Mouse (Mus musculus) 3T3-L1 (cell line): ENCODE results near the gene Gp9.

Experiments
- DNase-seq: peaks from one replicate; pipeline ENCODE4 v3.0.0-alpha.2; 2015; ENCODE audit warnings: low read depth, low spot score

Gene Gp9

GRCm38 (mm10) chr6:87777842-87778241, at the start of gene Gp9:
Gp9 (plus strand) TSS chr6:87778072.
- no peak for DNase-seq

GRCm38 (mm10) chr6:87728102-87728501, 49.8 kb upstream of the Gp9 start:
- no peak for DNase-seq

GRCm38 (mm10) chr6:87730141-87730540, 47.7 kb upstream of the Gp9 start:
- no peak for DNase-seq

GRCm38 (mm10) chr6:87730591-87731462, 47.0 kb upstream of the Gp9 start, which contains the start of gene Efcc1:
Efcc1 (plus strand) TSS chr6:87730869.
- no peak for DNase-seq

DNA sequence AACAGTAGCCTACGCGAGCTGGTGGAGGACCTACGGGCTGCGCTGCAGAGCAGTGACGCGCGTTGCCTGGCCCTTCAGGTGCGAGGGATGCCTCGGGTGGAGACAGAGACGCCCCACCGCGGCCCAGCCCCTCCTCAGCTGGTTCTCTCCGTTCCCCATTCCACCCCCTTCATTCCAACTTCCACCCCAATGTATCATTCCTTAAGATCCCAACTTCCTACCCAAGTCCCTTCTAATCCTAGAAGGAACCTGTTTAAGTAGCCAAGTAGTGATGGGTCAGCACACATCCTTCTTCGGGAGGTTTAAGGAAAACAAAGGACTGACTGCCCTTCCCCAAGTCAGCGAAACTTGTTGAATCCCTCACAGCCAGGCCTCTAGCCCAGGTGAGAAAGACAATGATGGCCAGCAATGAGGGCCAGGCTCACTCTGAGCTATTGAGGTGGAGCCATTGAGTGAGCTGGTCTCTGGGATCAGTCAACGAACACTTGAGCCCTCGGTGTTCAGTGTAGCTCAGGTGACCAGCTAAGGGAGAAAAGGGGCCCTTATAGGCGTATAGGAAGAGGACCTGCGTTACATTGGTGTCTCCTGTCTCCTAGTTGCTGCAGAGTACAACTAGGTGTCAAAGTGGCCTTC, 46.3 kb upstream of the Gp9 start:
- DNase-seq = no peak

GRCm38 (mm10) chr6:87732151-87733011, 45.5 kb upstream of the Gp9 start:
- no peak for DNase-seq

DNA sequence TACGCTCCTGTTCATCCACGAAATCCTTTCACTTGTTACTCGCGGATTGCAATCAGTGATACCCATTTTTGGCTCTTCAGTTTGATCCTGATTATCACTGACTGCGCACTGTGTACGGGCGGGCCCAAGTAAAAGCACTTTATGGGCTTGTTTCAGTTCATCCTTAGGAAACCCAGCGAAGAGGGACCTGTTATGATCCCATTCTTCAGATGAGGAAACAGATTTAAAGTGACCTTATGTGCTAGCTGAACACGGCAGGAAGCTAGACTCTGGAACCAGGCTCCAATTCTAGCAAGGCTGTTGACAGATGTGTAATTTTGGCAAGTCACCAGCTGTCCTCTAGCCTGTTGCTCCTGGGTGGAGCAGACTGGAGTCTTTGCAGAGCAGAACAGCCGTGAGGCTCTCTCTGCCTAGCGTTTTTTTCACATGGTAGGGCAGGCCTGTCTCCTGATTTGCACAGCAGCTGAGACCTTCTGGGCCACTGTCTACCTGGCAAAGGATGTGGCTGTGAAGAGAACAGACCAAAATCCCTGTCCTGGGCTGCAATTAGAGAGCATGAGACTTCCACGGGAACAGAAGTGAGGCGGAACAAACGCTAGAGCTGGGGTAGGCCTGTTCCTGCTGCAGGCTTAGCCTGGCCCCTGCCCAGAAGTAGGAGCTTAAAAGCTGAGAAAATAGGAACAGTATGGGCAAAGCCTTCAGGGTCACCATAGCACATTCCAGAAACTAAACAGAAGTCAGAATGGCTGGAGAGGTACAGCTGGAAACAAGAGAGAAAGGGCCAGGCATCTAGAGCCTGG, 44.5 kb upstream of the Gp9 start:
- DNase-seq = peak; percentile 93

DNA sequence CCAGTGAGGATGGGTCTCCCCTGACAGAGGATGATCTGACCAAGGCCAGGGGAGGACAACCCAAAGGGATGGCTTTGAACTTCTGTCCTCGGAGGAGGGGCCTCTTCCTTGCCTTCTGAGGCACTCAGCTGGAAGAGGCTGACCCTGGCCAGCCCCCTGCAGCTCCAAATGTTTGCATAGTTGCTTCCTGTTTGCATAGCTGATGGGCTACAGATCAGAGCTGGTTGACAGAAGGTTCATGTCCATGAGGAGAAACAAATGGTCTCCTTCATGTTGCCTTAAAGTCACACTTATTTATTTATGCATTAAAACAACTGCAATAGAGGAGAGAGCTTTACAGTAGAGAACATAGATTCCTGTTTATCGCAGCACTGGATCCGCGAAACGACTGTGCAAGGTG, 43.7 kb upstream of the Gp9 start:
- no peak for DNase-seq

DNA sequence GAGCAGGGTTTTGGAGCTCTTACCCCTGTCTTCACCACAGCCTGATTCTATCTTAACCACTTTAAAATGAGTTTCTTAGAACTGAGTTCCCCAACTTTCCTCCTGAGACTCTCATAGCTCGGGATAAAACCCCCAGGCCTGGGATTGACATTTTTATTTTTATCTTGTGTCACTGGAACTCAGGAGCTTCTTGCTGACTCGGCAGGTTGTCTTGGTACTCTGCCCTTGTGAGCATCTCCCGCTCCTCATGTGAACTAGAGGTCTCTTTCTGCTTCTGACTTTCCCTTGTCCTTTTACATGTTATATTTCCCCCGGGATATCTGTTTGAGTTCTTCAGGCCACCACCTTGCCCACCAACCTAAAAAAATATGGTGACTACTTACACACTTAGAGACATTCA, 40.9 kb upstream of the Gp9 start:
- DNase-seq = no peak

DNA sequence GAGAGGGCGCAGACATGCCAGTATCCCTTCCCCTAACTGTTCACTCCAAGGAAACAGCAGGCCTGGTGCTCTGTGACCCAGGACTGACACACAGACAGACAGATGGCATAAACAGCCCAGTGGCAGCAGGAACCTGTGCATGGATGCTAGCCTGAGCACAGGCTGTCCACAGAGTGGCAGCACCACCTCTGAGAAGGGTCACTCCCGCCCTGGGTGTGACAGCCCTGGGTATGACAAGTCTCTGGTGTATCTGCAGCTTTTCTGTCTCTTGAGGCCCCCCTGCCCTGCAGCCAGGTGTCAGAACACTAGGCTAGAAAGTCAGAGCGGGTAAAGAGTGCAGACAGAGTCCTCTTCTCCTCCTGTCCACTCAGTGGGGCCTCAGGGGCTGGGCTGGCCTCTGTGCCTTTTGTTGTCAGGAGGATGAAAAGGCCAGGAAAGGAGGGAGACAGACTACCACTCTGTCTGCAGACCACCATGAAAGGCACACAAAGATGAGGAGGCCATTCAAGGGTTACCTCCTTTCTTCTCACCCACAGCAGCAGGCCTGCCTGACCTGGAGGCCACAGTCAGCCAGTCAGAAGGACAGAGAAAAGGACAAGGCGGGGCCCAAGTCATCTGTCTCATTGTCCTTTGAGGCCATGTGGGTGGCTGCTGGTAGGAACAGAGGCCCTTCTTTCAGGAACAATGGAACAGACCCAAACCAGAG, 39.8 kb upstream of the Gp9 start:
- no peak for DNase-seq

DNA sequence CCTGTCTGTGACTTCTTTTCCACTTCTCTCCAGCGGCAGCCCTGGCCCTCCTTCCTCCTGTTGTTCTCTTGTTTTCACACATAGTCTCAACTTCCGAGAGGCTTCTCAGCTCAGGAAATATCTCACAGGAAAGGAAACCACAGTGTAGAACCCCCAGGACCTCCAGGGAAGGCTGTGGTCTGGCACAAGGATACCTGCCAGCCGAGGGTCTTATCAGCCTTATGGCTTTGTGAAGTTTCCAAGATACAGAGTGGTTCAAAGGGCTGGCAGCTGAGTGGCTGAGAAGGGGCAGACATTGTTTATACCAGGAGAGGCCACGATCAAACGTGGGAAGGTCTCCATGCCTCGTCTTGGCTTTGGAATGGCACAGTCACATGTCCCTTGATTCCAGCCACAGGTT, 38.0 kb upstream of the Gp9 start:
- DNase-seq = no peak

DNA sequence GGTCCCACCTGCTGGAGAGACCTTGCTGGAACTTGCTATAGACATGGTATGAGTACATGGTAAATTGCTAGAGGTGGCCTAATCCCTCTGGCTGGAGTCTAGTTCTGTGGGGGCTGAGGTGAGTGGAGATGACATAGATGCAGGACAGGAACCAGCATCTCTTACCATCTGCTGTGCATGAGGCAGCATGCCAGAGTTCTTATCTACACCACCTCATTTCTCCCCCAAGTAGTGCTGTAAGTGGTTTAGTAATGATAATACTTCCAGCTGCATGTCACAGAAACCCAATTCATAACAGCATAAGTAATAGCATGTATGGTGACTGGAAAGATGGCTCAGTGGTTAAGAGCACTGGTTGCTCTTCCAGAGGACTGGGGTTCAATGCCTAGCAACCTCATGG, 37.4 kb upstream of the Gp9 start:
- DNase-seq = no peak

DNA sequence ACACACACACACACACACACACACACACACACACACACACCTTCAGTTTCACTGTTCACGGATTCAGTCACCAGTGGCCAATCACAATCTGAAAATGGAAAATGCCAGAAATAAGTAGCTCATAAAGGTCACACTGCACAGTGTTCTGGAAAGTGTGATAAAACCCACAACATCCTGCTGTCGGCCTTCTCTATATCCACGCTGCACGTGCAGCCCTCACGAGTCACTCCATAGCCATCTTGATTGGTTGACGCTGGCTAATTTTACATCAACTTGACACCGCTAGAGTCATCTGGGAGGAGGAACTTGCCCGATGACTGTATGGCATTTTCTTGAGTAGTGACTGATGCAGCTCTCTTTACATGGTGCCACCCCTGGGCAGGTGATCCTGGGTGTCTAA, 35.9 kb upstream of the Gp9 start:
- DNase-seq = no peak

GRCm38 (mm10) chr6:87742804-87743203, 35.1 kb upstream of the Gp9 start:
- peak; percentile 47 for DNase-seq

DNA sequence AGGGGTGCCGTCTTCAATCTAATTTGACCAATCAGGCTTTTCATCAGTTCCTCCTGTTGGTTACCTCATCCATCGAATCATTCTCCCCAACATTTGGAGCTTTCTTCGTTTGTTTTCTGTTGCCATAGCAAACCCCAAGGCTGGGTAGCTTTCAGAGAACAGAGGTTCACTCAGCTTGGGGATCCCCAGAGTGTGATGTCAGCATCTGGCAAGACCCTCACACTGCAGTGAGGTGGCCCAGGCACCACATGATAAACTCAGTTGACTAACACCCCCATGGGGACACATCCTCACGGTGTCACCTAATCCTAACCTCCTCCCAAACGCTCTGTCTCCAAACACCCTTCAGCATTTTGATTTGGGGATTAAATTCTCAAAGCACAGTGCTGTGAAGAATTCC, 34.6 kb upstream of the Gp9 start:
- DNase-seq = no peak

DNA sequence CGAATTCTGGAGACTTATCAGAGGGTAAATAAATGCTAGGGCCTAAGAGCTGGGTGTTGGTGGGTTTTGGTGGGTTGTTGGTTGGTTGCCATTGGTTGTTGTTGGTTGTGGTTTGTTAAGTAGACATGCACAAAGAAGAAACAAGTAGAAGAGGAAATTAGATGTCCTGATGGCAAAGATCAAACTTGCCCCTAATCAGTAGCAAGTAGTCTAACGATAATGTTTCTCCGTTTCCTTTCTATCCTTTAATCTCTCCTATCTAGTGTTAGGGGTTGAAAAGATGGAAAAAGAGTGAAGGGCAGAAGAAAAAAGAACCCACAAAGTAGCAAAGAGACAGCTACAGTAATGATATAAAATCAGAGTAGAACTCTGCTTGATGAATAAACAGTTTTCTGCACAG, 33.2 kb upstream of the Gp9 start:
- no peak for DNase-seq

DNA sequence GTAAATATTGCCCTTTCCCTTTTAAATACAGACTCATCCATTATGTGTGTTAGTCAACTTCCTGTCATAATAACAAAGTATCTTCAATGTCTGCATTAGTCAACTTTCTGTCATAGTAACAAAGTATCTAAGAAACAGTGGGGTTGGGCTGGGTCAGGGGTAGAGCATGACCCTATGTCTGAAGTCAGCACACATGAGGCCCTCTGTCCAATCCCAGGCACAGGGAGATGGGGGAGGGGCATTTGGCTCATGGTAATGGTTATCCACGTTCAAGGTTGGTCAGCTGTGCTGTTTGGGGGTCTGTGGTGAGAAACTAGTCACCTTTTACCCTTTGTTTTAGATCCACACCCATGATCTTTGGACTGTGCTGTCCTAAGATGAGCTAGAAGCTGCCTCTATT, 32.6 kb upstream of the Gp9 start:
- DNase-seq = peak; percentile 69

GRCm38 (mm10) chr6:87746059-87746458, 31.8 kb upstream of the Gp9 start:
- peak; percentile 65 for DNase-seq

DNA sequence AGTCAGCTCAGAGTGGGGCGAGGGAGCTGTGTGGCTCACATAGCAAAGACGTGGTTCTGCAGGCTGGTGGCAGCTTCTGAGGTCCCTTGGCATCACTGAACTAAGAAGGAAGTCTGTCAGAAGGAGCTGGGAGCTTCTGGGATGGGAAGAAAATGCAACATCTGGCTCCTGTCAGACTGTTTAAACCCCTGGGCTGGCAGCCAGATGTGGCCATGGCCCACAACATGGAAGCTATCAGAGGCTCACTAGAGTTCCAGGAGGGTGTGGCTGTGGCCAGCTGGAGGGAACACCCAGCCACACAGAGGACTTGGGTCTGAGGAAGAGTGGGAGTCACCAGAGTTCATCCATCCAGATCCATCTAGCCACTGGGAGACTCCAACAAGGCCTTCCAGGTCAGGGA, 31.0 kb upstream of the Gp9 start:
- peak; percentile 92 for DNase-seq

DNA sequence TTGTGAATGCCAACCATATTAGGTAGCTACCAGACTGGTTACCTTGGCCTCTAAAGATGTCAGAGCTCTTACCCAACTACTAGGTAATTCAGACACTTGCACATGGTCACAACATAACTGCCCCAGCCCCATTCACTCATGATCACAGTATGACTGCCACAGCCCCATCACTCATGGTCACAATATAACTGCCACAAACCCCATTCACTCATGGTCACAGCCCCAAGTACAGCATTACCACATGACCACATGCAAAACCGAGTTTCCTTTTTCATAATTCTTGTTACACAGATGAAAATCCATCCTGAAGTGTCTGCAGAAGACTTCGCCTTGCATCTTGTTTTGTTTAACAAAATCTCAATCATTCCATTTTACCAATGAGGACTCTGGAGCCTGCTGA, 29.8 kb upstream of the Gp9 start:
- DNase-seq = no peak

GRCm38 (mm10) chr6:87748531-87748930, 29.3 kb upstream of the Gp9 start:
- DNase-seq = peak; percentile 69
